Mouse (Mus musculus) stomach, postnatal 0 days (tissue): ENCODE measurements around the gene Nhsl2.

Experiments used
- CTCF ChIP-seq: IDR thresholded peaks from 2 replicates; pipeline ENCODE4 v1.5.1; 2016; ENCODE audit warnings: antibody characterized with exemption, low read depth, mild to moderate bottlenecking, moderate library complexity
- EP300 ChIP-seq: optimal IDR thresholded peaks from 2 replicates; pipeline ENCODE3; 2016; ENCODE audit warnings: antibody characterized with exemption

DNA sequence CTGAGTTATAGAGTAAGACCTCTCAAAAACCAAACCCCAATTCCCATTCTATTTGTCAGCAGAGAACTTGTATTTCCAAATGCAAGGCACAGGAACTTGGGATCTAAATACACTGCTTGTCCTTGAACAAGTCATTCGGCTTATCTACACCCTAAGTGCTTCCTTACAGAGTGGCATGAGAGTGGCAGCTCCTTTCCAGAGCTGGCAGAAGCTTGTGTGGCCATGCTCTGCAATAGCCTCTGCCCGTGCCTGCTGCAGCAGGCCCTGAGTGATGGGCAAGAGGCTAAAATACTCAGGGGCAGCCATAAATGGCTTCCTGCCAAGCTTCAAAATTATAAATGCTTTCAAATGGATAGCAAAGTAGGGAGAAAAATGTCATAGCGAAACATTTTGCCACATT is 123.8 kb downstream of the Nhsl2 start:
- TF ChIP-seq CTCF = no peak
- TF ChIP-seq EP300 = no peak
